Mouse (Mus musculus) bone marrow, adult 2 months (tissue): ENCODE data around the gene Epc2. TPM values are rescaled to one million over a fixed set of nuclear protein-coding genes. Genes with fewer than 3 reads are reported as not detected.

Experiments
- H3K27ac ChIP-seq: fragments of 200-500 bp; 2 replicates; pipeline ENCODE4 v1.5.1; 2012; ENCODE audit warnings: low read depth, mild to moderate bottlenecking, control low read depth, inconsistent platforms, low read length; ENCODE audit not compliant: control insufficient read depth, poor library complexity, insufficient read depth
- H3K4me1 ChIP-seq: fragments of 200-500 bp; 2 replicates; pipeline ENCODE4 v1.6.1; 2011; ENCODE audit warnings: low read length; ENCODE audit not compliant: control insufficient read depth, insufficient read depth
- H3K4me3 ChIP-seq: fragments of 200-500 bp; replicated peaks from 2 replicates; pipeline ENCODE3; 2011; ENCODE audit warnings: mild to moderate bottlenecking, low read depth, low read length, control low read depth; ENCODE audit not compliant: control insufficient read depth
- CTCF ChIP-seq: fragments of 200-500 bp; IDR thresholded peaks from 2 replicates; pipeline ENCODE4 v1.5.1; 2011; ENCODE audit warnings: low read length, control low read depth; ENCODE audit not compliant: control insufficient read depth, insufficient read depth
- POLR2A ChIP-seq: fragments of 200-500 bp; IDR thresholded peaks from 2 replicates; pipeline ENCODE4 v1.6.1; 2011; ENCODE audit warnings: low read depth, mild to moderate bottlenecking, control low read depth, low read length, borderline replicate concordance; ENCODE audit not compliant: control insufficient read depth
- whole genome bisulfite sequencing: fragments of 180-500 bp; shearing (Covaris S2); methylation state at CpG from one replicate; pipeline ENCODE4 v1.1.7; 2018; 5-methylcytosine and 5-hydroxymethylcytosine counted together
- polyA plus RNA-seq: library from polyadenylated mRNA; stranded (reverse); fragments of >200 nt; gene quantifications from 2 replicates; pipeline ENCODE4 v1.2.4, GENCODE M21; 2011; ENCODE audit warnings: low replicate concordance; ENCODE audit not compliant: missing spikeins, insufficient read depth, insufficient read length

The Epc2 gene
- polyA plus RNA-seq, 1 experiment = 19.3 TPM

DNA sequence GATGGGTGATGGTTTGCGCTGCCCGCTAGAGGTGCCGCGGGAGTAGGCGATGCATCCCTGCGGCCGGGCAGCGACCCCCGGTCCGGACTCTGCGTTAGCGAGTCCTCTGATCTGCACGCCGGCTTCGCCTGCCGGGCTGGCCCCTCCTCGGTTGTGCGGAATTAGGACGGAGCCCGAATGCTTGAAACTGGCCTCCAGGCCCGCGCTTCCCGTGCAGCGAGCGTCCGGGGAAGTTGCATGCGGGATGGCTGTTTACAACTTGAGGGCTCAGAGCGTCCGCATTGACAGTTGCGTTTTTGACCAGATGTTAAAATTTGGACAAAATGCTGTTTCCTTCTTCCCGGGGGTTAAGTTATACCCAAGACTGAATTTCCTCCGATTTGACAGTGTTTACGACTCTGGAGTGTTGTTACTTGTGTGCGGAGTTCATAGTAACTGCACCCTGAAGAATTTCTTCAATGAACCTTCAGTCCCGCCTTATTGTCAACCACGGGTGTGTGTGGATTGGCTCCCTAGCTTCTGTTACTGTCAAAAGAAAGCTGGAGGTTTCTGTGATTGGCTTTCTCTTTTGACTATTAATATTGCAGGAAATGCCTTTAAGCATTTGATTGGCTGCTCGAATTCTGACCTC, 1.3 kb downstream of the Epc2 start:
- H3K27ac ChIP-seq = peak overlapping the region; percentile 92
- WGBS = under 1% methylated on average over 37 of the region's 37 CpGs
- TF ChIP-seq POLR2A (no peak), CTCF (no peak)
- H3K4me1 ChIP-seq = no peaks in the 10 kb centered on the region; the same call in 1 of the 2 replicates
- peak overlapping the region; percentile 85 for H3K4me3 ChIP-seq

DNA sequence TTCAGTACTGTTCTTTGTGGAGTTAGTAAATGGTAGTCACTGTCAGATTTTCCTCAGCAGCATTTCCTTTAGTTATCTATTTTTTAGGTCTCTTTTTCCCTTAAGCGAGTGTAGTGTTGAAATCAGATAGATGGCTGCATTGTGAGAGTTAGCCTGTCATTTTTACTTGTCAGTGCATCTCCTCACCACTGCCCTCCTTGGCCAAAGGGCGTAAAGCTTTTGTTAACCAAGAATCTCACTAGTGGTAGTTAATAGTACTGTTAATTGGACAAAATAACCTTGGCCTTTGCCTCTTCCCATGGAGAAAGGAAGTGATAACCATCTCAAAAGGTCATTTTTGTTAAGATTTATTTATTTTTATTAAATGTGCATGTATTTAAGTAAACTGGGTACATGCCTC, 6.5 kb downstream of the Epc2 start:
- H3K4me1 ChIP-seq = no peaks in the 10 kb centered on the region; the same call in 1 of the 2 replicates
- 66% methylated on average over 2 of the region's 2 CpGs for WGBS

GRCm38 (mm10) chr2:49465672-49466222, 14.5 kb downstream of the Epc2 start:
- WGBS = 44% methylated on average over 3 of the region's 3 CpGs
- TF ChIP-seq CTCF = no peak
- TF ChIP-seq POLR2A = no peak
- no peak overlapping the region for H3K27ac ChIP-seq
- no peak overlapping the region for H3K4me3 ChIP-seq
- H3K4me1 ChIP-seq = no peaks in the 10 kb centered on the region; the same call in 1 of the 2 replicates

More for the DNA sequence above, 6.5 kb downstream of the Epc2 start:
- Histone ChIP-seq H3K27ac (no peak overlapping the region), H3K4me3 (no peak overlapping the region)
- no peak for TF ChIP-seq CTCF
- TF ChIP-seq POLR2A = no peak

DNA sequence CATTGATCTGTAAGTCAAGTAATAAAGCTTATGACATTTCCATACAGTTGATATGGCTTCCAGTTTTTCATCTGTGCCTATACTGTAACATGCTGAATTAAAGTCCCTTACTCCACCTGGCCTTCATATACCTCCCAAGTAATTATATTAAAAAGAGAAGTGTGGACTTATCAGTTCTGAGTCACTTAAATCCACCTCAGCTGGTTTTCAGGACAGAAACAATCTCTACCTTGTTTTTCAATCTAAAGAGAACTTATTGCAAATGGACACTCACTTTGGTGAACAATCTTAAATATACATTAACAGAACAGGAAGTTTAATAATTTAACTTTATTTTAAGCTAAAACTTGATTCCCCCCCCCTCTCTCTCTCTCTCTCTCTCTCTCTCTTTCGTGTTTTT, 15.8 kb downstream of the Epc2 start:
- Histone ChIP-seq H3K27ac (no peak overlapping the region), H3K4me1 (no peaks in the 10 kb centered on the region; the same call in 1 of the 2 replicates), H3K4me3 (no peak overlapping the region)
- TF ChIP-seq CTCF (no peak), POLR2A (no peak)
- 76% methylated on average over 1 of the region's 1 CpGs for WGBS

DNA sequence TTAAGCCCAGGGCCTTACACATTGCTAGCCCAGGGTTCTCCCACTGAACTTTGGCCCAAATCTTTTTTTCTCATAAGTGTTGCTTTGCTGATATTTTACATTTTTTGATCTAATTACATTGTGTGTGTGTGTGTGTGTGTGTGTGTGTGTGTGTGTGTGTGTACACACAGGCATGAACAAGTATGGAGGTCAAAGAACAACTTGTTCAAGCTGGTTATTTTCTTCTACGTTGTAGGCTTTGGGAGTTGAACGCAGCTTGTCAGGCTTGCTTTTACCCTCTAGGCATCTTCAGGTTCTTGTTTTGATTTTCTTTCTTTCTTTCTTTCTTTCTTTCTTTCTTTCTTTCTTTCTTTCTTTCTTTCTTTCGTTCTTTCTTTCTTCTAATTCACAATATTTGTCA, 19.9 kb downstream of the Epc2 start:
- Histone ChIP-seq H3K4me1 (no peaks in the 10 kb centered on the region; the same call in 1 of the 2 replicates), H3K27ac (no peak overlapping the region), H3K4me3 (no peak overlapping the region)
- TF ChIP-seq CTCF (no peak), POLR2A (no peak)
- WGBS = 79% methylated on average over 3 of the region's 3 CpGs

DNA sequence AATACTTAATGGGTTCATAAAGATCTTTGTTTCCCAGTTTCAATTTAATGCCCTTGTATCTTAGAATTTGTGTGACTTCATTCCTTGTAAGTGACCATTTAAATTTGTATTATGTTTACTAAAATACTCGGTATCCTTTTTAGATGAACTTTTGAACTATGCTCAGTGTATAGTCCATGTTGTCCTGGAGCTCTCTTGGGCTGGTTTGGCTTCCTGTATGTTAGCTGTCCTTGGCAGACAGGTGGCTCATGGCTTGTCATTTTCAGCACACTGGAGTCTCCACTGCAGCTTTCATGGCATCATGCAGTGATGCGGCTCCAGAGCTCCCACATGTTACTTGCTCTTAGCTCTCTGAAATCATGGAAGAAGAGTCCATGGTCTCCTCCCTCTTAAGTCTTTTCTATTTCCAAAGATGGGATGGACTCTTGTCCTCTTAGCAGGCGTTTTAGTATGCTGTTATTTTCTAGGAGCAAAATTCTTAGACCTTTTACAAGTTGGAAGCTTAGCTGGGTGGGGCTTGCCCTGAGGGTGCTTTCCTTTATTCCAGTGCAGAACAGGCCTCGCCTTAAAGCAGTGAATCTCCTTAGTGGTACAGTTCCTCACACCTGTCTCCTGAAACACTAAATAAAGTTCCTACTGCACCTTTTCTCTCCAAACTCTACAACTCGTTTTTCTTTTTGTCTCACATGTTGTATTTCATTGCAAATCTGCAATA, 20.5 kb downstream of the Epc2 start:
- TF ChIP-seq CTCF (no peak), POLR2A (no peak)
- no peak overlapping the region for H3K27ac ChIP-seq
- no peak overlapping the region for H3K4me3 ChIP-seq
- no peaks in the 10 kb centered on the region; the same call in 1 of the 2 replicates for H3K4me1 ChIP-seq
- WGBS = 78% methylated on average over 5 of the region's 5 CpGs

DNA sequence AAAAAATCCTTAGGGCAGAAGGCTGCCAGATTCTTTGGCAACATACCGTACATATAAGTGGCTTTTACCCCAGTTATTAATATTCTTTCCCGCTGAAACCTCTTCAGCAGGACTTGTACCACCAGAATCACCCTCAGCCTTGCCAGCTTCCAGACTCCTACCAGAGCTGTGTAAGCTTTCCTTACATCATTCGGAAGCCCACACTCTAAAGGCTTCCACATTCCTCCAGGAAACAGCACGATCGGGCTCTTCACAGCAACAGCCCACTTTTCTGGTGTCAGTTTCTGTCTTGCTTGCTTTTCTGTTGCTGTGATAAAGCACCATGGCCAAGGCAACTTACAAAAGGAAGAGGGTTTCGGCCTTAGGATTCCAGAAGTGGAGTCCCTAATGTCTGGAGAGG, 21.2 kb downstream of the Epc2 start:
- no peak overlapping the region for H3K27ac ChIP-seq
- TF ChIP-seq CTCF (no peak), POLR2A (no peak)

GRCm38 (mm10) chr2:49482146-49482545, 30.9 kb downstream of the Epc2 start:
- no peak overlapping the region for H3K4me3 ChIP-seq
- TF ChIP-seq CTCF (no peak), POLR2A (no peak)
- no peak overlapping the region for H3K27ac ChIP-seq
- no peaks in the 10 kb centered on the region for H3K4me1 ChIP-seq

More for the DNA sequence above, 21.2 kb downstream of the Epc2 start:
- 82% methylated on average over 6 of the region's 6 CpGs for WGBS
- no peaks in the 10 kb centered on the region; the same call in 1 of the 2 replicates for H3K4me1 ChIP-seq
- no peak overlapping the region for H3K4me3 ChIP-seq

DNA sequence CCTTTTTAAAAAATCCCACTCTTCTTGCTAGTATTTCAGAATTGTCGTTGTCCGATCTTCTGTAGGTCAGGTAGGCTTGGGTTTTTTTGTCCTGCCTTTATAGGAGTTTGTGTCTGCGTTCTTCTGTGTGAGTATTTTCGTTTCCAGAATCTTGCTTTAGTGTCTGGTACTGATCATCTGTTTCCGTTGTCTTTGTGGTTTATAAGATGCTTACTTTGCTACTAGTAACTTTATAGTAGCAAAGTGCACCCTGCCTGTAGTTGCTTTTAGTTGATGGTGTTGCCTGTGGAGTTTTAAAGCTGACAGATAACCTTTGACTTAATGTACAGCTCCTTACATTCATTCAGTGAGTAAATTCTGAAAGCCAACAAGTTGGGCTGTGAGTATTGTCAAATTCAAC, 32.1 kb downstream of the Epc2 start:
- WGBS = 87% methylated on average over 5 of the region's 5 CpGs
- Histone ChIP-seq H3K4me1 (no peaks in the 10 kb centered on the region), H3K4me3 (no peak overlapping the region), H3K27ac (no peak overlapping the region)
- TF ChIP-seq POLR2A (no peak), CTCF (no peak)
